Mouse (Mus musculus): ENCODE data around the gene Abcc4.

DNA sequence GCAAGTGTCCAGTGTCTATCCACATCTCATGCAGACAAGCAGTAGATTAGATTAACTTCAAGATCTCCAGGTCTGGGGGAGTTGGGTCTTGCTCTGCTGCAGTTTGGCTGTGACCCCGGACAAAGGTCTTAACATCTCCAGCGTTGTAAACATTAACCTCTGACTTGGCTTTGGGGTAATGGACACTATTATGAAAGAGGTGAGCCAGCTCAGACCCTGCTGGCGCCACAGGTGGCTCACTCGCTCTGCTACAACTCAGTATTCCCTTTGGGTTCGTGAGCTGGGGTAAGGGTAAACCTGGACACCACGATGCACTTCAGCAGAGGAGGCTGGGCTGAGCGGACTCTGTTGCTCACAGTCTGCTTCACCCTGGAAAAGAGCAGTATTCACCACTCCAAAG lies 11.7 kb downstream of the Abcc4 start:
- no peak for TF ChIP-seq POLR2A (IDR thresholded peaks at IDR 0.05; ENCODE audit: borderline replicate concordance, control insufficient read depth, low read depth, low read length)
- TF ChIP-seq CTCF (IDR thresholded peaks at IDR 0.05; ENCODE audit: control insufficient read depth, insufficient read depth, low read length) = no peak
